Mouse (Mus musculus) right cerebral cortex, postnatal 10 days (tissue): ENCODE results near the gene Gpr84.

Experiments used
- DNase-seq, 2 experiments: peaks; one replicate each; pipeline ENCODE4 v3.0.0; 2021; ENCODE audit warnings: low spot score in 2 of 2

Gene Gpr84

GRCm38 (mm10) chr15:103307125-103307524 is 3.3 kb downstream of the Gpr84 start:
- peak; percentile 92 to 95 for DNase-seq

DNA sequence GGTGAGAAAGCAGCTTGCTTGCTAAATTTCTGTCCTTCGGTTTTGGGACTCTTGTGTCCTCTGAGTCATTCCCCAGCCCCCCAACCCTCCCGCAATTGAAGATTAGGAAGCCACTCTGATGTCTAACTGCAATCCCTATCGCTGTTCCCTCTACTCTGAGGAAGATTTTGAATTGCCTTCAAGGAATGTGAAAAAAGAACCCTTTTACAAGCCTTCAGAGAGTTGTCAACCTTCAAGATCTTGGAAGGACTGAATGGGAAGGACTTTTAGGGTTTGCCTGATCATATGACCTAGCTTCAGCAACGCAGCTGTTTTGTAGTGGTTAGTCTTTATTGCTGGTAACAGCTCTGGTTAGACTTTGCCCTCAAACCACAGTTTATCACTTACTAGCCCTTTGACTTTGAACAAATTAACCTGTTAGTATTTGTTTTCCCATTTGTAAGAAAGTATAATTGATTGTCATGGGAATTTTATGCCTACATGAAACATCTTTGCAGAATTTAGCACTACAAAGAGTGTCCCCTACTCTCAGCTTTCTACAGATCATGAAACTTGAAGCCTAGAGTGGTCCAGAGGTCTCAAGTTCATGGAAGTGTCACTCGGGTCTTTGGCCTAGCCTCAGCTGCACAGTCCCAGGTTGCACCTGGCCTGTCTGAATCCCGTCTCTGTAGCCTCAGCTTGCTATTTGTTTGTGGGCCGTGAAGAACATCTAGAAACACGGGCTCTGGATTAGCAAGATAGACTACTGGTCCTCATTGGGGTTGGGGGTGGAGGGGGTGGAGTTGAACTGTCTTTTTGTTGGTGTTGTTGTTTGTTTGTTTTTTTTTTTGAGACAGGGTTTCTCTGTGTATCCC is 4.4 kb downstream of the Gpr84 start:
- DNase-seq: no peak

DNA sequence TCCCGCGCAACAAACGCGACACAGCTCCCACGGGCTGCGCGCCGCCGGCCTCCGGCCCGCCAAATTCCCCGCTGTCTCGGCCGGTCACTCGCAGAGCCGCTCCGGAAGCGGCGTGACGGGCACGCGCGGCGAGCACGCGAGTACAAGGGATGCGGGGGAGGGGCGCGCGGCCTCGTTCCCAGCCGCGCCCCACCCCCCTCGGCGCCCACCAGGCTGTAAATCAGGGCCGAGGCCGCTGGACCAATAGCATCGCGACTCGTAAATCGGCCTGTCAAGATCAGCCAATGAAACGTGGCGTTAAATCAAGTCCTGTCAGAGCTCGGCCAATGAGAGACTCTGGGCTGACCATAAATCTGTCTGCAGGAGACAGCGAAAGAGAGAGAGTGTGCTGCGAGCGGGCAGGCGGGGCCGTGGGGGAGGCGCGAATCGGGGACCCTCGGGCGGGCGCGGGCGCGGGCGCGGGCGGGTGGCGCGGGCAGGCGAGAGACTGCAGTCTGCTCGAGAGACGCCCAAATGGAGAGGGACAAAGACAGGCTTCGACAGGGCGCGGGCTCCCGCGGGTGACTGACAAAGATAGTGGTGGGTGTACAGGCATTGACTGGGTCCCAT is 5.2 kb downstream of the Gpr84 start:
- DNase-seq: peak; percentile 98 to 100

DNA sequence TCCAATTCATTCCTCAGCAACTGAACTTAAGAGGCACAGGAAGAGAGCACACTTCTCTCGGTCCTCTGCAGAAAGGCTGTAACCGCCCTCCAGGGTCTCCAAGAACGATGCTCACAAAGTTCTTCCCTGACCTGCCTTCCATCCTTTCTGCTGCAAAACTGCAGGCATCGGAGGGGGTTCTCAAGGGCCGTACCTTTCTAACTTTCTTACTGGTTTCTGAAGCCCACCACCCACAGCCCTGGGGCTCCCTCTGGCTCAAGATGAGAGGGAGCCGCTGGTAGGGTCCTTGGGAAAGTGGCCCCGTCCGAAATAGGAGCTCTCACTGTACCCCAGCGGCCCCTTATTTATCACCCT is 5.8 kb downstream of the Gpr84 start:
- no peak for DNase-seq

- DNase-seq: peak in 1 of 2 experiments; percentile 24
Observed at GRCm38 (mm10) chr15:103303916-103304615, 6.3 kb downstream of the Gpr84 start.

- DNase-seq: peak in 1 of 2 experiments; percentile 21
Observed at GRCm38 (mm10) chr15:103302341-103303021, 7.9 kb downstream of the Gpr84 start.

DNA sequence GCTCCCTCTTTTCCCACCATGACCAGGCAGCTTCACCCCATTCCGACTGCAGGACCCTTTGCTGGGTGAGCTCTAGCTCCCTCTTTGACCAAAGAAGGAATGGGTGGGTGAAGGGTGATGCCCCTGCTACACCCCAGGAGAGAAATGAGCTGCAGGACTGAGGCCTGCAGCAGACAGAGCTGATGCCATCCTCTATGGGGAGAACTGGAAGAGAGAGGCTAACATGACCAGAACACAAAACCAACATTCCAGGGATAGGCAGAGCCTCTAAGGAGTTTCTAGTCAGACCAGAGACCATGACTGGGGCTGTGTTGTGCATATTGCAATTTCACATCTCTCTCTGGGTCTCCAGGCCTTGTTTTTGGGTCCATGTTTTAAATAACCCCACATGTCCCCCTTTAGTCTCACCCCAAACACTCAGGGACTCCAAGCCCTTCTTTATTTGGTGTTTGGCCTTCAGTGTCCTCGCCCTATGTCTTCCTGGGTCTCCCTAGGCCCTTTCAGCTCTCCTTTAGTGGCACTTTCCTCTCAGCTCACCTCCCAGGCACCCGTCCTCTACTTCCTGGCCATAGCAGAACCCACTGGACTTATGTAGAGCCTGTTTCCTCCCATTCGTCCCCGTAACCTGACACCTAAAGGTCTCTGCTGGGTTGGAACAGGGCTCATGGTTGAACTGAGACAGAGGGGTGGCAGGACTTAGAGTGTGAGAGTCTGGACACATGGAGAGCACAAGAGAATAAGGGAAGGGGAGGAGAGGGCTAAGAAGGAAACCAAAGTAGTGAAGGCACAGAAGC is 8.7 kb downstream of the Gpr84 start:
- DNase-seq: peak in 1 of 2 experiments; percentile 24

DNA sequence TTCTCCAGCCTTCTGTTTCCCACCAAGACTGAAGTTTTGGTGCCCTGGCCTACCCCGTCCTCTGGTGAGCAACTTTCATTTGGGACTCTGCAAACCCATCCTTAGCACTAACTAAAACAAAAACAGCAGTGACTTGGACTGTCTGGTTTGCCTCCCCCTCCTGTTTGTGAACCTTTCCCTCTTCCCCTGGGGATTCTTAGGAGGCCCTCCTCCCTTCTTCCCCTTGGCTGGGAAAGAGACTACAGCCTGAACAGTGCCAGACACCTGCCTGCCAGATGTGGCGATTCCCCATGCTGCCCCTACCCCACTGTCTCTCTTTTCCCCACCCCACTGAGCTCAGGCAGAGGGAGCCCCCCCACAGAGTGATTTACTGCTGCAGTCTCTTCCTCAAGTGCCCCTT is 9.4 kb downstream of the Gpr84 start:
- peak in 1 of 2 experiments; percentile 26 for DNase-seq

DNA sequence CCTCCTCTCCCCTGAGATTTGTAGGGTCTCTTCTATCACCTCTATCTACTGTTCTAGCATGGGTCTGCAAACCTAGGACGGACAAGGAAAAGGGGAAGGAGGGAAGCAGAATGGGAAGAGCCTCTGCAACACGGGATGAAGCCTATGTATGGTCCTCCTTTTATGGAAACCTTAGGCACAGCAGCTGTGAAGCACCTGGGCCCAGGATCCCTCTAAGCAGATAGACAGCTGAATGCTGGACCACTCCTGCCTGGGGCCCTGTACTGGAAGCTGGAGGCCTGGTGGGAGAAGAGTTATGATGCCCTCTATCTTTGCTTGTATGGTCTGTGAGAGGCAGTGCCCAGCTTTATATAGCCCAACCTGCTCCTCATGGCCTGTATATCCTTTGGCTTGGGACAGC is 9.9 kb downstream of the Gpr84 start:
- peak in 1 of 2 experiments; percentile 29 for DNase-seq

GRCm38 (mm10) chr15:103300067-103300471 is 10.3 kb downstream of the Gpr84 start:
- peak; percentile 79 to 83 for DNase-seq

DNA sequence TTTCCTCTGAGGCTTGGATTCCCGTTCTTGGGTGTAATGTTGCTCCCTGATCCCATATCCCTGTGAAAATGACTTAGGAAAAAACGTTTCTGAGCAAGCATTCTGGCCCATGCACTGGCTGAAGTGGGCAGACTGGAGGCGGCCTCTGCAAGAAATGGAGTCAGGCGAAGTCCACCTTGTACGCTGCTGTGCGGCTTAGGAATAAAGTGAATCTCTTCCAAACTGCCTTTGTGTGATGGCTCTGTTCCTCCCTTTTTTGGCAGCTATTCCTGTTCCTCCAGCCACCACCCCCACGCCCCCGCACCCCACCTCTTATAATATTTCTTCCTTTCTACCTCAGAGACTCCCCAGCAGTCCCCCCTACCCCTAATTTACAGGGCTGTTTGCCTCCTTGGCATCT is 10.8 kb downstream of the Gpr84 start:
- DNase-seq: no peak

DNA sequence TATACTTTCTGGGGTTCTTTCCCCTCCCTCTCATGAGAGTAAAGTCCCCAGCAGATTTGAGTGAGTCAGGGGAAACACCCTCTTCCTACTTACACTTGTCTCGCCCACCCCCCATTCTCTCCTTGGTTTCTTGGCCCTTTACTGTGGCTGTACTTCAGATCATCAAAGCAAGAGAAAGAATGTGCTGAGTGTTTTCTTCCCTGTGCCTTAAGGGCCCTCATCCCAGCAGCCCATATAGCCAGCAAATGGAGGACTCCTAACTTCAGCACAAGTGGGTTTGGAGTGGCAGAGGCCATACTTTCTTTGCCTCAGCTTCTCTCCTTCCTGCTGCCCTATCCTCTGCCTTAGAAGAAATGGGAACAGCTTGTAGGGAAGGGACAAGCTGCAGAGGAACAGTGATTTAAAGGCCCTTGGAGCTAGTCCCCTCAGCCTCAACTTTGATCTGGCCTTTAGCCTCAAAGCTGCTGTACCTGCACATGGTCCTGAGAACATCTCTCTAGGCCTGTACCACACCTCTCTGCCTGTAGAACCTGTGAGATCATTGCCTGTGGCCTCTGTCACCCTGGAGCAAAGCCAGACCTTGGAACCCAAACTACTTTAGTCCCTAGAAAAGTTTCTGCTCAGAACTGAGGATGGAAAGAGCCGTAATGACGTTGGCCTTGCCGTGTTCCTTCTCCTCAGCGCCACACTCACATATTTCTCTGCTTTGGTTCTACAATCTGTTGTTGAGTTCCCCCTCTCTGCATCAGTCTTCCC is 11.4 kb downstream of the Gpr84 start:
- DNase-seq: peak in 1 of 2 experiments; percentile 28

DNA sequence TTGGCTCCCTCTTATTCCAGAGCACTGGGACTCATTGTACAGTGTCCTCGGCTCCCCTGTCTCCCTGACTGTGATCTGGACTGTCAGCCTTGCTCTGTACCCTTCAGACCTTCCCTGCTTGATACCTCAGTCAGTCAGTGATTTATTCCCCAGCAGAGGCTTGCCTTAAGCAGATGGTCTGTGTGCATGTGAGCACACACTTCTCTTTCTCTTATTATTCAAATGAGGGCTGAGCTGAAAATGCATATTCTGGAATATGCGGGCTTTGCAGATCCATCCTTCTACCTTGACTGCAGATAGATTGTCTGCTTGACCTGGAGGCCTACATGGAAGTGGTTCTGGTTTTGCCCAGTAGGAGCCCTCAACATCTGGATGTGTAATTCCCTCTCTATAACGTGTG is 12.4 kb downstream of the Gpr84 start:
- DNase-seq: peak in 1 of 2 experiments; percentile 32

- peak in 1 of 2 experiments; percentile 25 for DNase-seq
Observed at GRCm38 (mm10) chr15:103297313-103297712, 13.1 kb downstream of the Gpr84 start.

DNA sequence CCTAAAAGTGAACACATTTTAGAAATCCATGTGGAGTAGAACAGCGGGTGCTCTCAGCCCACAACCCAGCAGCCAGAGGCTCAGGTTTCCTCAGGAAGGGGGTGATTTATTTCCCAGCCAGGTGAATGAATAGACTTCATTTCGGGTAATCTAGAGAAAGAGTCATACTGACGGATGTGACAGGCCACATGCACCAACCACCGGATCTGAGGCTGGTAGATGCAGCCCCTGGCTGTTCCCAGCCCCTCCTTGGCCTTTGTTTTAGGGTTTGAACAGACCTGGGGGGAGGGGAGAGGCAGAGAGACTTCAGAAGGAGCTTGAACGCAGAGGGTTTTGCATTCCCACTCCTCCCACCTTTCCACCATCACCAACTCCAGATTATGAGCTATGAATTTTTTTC is 14.6 kb downstream of the Gpr84 start:
- peak in 1 of 2 experiments; percentile 22 for DNase-seq

DNA sequence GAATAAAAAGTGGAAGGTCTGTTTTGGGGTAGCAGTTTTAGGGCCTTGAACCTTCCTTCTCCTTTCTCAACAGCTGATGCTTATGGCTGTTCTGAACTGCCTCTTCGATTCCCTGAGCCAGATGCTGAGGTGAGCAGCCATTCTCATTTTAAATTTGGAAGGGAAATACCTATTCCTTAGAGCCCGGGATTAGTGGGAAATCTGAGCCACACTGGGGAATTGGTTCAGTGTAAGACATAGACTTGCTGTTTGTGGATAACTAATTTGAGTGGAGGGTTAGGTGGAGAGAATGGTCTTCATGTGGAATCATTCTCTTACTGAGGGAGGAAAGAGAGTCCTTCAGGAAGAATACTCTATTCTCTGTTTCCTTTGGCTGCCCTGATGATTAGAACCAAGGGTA is 15.8 kb downstream of the Gpr84 start:
- DNase-seq: no peak

DNA sequence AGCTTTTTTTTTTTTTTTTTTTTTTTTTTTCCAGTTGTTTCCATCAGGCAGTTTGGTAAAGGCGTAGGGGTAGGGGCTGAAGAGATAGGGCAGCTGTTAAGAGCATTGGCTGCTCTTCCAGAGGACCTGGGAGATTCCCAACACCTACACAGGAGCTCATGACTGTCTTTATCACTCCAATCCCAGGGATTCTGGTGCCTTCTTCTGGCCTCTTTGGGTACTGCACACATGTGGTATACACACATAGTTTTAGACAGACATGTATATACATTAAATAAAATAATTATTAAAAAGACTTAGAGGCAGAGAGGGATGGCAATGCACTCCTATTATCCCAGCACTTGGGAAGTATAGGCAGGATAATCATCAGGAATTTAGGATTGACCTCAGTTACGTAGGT is 17.0 kb downstream of the Gpr84 start:
- DNase-seq: no peak

- DNase-seq: no peak
Observed at GRCm38 (mm10) chr15:103292673-103293345, 17.6 kb downstream of the Gpr84 start.

DNA sequence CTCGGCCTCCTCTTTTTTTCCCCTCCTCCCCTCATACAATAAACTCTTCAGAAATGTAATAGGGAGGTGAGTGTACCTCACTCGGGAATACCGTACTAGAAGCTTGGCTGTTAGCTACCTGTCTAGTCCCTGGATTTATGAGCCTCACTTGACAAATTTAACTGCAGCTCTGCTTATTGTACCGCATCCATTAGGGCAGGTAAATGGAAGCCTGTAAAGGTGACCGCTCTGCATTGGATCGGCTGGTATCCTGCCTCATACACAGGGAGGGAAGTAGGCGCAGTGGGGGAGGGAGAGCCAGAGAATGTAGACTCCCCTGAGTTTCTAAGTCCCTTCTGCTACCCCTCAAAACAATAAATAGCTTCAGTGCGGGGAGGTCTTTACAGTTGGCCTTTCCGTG is 19.6 kb downstream of the Gpr84 start:
- DNase-seq: no peak

DNA sequence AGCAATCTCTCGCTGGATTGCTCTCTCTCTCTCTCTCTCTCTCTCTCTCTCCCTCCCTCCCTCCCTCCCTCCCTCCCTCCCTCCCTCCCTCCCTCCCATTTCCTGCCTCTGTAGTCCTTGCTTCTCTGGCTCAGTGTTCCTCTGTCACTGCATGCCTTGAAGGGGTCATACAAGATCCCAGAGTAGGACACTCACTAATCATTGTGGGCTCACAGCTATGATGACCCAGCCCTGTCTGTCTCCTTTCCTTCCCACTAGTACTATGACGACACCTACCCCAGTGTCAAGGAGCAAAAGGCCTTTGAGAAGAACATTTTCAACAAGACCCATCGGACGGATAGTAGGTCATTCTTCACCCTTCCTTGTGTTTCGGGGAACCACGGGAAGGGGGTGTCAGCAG is 20.0 kb downstream of the Gpr84 start:
- DNase-seq: no peak
